Mouse (Mus musculus) ovary, postnatal 36 days (tissue): Measurements from ENCODE around the gene Gm27021.

Source experiments
- DNase-seq: peaks from one replicate; pipeline ENCODE4 v3.0.0; 2022; ENCODE audit warnings: low spot score, mixed read lengths

Gm27021 gene

DNA sequence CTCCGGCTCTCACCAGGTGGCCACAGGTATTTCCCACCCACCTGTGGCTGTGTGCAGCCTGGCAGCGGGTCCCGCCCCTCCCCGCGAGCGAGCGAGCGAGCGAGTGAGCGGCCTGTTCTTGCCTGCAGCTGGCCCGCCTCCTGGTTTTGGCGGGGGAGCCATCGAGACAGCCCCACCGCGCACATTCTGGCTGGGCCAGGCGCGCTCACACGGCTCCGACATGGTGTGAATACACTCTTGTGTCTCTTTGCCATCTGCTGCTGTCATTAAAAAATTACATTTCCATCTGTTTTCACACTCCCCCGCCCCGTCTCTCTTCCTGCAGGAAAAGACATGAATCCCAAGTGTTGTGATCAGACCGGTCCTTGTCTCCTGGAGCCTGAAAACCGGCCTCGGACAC, 69.3 kb downstream of the Gm27021 start:
- no peak for DNase-seq

DNA sequence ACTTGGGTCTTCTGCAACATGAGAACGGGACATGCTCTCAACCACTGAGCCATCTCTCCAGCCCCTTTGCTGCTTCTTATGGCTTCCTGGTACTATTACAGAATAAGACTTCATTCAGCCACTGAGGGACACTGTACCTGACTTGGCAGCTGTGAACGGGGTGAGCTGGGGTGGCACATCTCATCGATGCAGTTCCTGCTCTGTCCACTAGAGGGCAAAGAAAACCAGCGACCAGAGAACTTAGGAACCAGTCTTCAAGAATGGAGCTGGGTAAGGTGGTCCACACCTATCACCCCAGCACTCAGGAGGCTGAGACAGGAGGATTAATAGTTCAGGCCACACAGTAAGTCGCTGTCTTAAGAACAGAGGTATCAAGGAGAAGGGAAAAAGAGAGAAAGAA, 71.9 kb downstream of the Gm27021 start:
- DNase-seq = peak; percentile 34

DNA sequence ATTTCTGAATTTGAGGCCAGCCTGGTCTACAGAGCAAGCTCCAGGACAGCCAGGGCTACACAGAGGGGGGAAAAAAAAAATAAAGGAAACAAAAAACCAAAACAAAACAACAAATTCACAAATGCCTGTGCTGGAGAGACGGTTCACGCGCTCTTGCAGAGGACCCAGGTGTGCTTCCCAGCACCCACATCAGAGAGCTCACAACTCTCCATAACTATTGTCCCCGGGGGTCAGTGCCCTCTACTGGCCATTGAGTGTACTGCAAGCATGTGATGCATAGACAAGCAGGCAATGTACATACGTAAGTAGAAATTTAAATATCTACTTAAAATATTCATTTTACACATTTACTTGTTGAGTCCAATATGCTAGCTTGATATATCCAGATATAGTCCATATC, 73.3 kb downstream of the Gm27021 start:
- DNase-seq = no peak

DNA sequence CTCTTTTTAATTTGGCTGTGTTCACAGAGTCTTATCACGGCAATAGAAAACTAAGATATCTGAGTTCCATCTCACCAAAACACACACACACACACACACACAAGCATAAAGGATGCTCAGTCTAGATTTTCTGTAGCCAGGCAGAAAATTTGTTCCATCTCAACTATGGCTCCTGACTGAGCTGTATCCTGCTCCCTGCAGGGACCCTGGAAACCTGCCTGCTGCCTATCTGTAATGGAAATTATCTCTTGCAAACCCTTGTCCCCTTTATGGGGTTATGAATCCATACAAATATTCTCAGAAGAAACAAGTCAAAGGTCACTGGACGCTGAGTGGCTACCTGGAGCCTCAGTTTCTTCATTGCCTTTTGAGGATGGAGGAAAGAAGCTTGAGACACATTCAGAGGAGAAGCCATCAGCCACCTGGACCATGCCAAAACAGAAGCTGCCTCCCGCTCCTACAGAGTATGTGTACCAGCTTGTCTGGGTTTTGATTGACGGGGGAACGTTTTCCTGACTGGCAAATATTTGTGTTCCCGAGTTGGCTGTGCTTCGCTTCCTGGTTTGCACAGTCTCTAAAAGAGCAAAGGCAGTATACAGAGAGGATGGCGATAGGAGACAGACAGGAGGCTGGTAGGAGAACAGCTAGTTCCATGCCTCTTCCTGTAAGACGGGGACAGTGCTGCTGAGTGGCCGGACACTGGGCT, 76.1 kb downstream of the Gm27021 start:
- DNase-seq = no peak

DNA sequence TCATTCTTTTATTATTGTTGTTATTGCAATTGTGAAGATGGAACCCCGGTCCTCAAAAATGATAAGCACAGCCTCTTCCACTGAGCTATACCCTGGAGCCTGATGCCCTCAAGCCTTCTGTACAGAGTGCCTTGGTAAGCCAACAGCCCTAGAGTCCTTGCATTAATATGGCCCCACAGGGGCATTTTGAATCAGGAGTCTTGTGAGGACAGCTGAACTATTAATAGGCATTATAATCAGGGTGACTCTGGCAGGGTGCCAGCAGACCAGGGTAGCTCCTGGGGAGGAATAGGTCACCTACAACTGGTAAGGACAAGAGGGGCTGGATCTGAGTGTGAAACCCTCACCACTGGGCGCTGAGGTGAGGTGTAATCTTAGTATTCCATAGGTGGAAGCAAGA, 78.0 kb downstream of the Gm27021 start:
- DNase-seq = no peak

DNA sequence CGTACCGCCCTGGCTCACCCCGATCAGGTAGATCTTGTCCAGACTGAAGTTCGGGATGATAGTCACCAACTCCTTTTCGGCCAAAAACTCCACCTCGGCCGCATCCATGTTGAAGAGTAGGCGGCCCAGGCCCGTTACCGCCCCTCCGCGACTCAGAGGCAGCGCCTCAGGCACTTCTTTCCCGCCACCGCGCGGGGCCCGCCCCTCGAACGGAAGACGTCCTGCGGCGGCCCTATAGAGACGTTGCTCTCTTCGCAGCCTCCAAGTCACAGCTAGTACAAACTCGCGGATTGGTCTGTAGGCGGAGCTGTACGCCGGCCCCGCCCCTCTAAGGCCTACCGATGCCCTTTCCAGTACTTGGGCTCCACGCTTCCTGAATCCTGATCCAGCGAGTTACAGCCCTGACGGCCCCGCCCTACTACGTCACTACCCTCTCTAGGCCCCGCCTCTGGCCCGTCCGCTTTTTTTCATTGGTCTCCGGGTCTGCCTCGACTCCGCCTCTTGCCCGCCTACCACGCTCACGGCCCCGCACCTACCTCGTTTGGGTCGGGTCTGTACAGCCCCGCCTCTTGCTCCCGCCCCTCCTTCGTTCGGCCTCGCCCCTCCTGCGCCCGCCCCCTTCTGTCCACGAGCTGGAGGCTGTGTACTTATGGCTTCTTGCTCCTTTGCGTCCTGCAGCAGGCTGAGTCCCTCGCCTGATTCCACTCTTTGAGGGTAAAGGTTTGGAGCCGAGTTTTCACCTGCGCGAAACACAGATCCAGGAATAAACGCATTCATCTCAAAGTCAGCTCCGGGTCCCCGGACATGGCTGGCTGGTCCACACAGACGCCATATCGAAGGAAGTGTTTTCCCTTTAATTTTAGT, 78.7 kb downstream of the Gm27021 start, which contains the start of gene Gins2:
TSS of gene Gins2 (minus strand) at position 397 of the 864 bp plus-strand sequence.
- DNase-seq = peak; percentile 99

DNA sequence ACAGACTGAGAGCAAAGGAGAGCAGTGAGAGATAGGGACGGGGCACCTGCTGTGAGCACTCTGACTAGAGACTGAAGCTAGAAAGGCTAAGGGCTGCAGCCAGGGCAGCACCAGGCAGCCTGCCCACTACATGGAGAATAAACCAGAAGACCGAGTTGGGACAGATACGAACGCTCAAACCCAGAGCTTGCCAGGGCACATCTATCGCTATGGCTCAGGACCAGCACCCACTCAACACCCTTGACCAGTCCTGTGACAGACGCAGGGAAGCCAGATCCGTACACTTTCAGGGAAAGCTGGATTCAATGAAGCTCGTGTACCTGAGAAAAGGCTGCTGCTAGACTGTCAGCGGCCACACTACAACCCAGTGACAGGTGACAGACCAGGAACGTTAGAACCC, 82.4 kb downstream of the Gm27021 start:
- no peak for DNase-seq

DNA sequence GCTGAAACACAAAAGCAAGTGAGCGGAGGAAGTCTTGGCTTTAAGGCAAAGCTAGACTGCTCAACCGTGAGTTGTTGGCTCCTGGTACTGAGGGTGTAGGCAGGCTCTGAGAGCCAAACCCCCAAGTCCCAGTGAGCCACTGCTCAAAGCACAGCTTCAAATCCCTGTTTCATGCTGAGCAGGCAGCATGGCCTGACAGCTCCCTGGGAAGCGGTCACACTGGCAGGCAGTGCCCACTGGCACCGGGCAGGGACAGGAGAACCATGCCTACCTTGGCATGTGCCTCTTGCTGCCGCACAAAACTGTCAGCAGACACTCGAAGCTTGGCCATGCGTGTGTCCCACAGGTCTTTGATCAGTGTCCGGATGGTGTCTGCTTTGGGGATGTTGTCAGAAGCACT, 86.1 kb downstream of the Gm27021 start:
- no peak for DNase-seq

DNA sequence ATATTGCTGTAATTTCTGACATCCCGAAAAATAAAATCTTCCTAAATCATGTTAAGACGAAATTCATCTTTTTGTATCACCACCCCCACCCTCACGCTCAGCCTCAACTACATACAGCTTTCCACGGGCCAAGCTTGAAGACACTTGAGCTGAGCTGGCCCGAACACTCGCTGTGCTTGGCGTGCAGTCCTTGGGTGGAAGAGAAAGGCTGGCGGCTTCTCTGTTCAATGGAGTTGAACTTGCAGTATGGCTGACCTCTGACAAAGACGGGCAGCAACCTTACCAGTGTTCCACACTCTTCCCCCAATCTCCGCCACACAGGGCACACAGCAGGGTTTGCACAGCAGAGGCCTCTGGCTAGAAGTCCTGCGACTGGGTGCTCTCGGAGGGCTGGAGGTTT, 86.5 kb downstream of the Gm27021 start:
- DNase-seq = no peak

DNA sequence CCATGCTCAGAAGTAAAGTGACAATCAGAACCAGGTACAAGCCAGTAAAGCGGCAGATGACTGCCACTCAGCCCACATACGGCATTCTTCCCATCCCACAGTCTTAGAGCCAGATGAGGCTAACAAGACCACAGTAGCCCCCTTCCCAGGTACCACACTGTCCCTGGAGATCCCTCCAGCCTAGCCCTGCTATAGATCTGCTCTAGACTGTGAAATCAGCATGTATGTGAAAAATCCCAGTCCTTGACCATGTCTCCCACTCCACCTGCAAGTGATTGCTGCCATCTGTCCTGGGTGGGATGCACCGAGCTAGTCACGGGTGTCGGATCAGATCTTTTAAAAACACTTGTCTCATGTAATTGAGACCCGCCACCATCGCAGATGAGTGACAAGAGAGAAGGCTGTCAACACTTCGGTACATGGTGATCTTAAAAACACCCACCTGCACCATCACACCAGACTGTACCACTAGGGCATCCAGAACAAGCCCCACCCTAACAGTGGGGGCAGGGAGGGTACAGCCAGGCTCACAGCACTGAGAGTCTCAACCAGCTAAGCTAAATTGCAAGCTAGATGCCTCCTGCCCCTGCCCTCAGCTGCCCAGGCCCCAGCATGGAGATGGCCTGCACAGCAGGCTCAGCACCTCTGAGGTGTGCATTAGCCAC, 87.4 kb downstream of the Gm27021 start:
- DNase-seq = no peak

DNA sequence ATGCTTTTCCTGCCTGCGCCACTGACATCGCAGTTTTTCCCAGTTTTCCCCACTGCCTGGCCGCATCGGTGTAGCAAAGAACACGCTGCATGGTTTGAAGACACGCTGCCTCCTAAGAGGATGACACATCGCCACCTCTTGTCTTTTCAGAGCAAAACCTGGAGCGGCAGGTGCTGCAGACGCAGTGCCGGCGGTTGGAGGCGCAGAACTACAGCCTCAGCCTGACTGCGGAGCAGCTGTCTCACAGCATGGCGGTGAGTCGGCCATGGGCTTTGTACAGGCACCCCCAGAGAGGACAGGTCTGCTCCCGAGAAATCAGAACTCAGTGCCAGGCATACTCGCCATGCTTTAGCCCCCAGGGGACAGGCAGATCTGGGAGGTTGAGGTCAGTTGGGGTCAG, 90.1 kb downstream of the Gm27021 start:
- DNase-seq = no peak

DNA sequence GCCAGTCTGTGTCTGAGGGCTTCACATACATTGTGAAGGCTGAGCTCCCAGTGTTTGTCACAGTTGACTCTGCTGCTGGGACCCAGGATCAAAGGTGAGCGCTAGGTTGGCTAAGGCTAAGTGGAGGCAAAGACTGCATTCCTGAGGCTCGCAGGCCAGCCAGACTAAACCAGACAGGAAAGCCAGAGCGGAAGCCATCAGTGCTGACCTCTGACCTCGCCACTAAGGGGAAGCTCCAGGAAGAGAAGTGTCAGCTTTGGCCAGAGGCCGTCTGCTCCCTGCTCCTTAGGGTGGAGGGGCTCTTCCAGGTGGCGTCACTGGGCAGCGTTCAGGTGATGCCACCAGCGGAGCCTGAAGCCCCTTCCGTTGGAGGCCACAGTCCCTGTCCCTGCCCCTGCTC, 92.1 kb downstream of the Gm27021 start:
- DNase-seq = no peak

DNA sequence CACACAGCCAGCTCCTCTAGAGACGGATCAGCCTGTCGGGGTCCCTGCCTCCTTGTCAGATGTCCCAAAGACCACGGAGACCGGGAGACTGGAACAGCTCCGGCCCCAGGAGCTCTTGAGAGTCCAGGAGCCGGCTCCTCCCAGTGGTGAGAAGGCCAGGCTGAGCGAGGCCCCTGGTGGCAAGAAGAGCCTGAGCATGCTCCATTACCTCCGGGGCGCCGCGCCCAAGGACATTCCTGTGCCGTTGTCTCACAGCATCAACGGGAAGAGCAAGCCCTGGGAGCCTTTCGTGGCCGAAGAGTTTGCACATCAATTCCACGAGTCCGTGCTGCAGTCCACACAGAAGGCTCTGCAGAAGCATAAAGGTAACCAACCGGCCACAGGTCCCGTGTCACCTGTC, 92.9 kb downstream of the Gm27021 start:
- peak; percentile 63 for DNase-seq

DNA sequence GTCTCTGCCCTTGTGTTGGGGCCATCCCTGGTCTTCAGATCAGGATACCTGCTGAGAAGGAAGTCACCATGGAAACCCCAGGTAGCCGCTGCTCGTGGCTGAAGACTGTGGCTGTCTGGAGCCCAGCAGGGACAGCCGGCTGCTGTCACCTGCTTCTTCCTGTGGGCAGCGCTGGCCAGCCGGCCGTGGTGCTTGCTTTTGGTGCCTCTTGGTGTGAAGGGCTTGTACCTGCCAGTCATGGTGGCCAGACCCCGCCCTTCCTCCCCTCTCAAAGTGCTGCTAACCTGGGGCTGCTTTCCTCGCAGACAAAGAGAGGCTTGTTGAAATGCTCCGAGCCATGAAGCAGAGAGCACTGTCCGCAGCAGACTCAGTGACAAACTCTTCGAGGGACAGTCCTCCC, 94.0 kb downstream of the Gm27021 start:
- DNase-seq = no peak

DNA sequence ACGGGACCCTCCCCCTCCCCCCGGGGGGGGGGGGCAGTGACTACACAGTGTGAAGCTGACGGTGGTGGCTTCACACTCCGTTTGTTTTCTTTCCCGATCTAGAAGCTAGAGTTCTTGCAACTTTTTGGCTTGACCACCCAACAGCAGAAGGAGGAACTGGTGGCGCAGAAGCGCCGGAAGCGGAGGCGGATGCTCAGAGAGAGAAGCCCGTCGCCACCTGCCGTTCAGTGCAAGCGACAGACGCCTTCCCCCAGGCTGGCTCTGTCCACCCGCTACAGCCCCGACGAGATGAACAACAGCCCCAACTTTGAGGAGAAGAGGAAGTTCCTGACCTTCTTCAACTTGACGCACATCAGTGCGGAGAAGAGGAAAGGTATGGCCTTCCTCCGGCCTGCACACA, 95.3 kb downstream of the Gm27021 start:
- no peak for DNase-seq

DNA sequence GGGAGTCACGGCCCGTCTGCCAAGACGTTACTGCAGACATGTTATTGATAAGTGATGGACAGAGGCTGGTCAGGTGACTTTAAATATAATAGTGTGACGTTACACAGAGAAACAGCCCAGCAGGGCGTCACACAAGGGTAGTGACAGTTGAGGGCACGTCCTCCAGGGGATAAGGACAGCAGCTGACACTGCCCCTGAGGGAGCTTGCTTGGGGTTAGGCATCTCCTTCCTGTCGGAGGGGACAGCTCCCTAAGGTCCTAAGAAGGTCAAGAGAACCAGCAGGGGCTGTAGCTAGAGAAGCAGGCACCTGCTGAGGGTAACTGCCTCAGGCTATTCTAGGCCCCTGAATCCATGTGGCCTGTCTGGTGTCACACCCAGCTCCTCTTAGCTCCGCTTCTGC, 96.3 kb downstream of the Gm27021 start:
- no peak for DNase-seq

DNA sequence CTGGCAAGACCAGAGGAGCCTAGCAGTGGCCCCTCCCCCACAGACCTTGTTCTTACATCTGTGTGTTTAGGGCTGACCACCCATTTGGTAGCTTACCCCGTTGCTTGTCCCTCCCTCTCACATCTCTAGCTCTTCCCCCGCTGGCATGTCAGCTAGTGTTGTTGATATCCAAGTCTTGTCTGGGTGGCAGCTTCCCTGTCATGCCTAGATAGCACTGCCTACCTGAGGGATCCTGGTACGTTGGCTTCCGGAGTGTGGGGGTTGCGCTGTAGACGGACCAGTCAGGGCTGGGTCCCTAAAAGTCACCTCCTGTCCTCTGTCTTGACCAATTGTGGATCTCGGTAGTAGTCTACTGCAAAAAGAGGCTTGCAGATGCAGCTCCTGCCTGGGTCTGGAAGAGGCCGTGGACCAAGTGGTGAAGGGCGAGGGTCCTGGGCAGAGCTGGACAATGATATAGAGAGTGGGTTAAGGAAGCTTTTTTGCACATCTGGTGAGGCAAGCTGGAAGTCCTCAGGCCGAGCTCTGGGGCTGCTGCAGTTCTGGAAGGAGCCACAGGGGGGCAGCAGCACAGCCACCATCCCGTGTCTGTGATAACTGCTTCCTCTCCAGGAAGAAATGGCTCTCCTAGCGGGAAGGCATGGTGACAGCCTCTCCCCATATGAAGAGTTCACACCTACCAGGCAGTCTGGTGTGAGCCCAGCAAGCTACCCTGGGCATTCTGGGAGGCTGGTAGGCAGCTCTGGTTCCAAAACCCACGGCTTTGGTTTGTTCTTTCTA, 97.8 kb downstream of the Gm27021 start:
- peak; percentile 74 for DNase-seq

DNA sequence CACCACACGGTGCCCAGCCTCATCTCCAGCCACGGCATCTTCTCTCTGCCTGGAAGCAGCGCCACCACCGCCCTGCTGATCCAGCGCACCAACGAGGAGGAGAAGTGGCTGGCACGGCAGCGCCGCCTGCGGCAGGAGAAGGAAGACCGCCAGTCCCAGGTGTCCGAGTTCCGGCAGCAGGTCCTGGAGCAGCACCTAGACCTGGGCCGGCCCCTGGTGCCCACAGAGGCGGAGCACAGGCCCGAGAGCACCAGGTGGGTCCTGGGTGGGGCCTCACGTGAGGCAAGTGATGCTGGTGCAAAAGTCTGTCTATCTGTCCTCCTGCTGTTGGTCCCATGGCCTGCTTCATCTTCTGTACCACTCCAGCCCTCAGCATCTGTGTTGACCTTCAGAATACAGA, 98.8 kb downstream of the Gm27021 start:
- DNase-seq = no peak

DNA sequence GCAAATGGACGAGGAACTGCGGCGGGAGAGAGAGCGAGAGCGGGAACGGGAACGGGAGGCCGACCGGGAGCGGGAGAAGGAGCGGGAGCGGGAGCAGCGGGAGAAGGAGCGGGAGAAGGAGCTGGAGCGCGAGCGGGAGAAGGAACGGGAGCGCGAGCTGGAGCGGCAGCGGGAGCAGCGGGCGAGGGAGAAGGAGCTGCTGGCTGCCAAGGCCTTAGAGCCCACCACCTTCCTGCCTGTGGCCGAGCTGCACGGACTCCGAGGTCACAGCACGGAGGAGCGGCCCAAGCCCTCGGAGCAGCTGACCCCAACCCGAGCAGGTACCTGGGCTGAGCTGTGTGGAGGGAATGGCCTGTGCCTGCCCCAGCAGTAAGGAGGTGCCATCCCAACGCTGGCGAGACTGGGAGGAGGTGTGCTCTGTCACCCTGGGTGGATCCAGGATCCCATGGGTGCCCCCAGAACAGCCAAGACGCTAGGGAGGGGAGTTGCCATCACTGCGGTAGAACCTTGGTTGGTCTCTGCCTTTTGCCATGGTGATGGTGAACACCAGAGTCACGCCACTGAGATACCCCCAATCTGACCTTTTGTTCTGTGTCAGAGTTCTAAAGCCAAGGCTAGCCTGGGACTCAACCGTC, 99.6 kb downstream of the Gm27021 start:
- DNase-seq = no peak

DNA sequence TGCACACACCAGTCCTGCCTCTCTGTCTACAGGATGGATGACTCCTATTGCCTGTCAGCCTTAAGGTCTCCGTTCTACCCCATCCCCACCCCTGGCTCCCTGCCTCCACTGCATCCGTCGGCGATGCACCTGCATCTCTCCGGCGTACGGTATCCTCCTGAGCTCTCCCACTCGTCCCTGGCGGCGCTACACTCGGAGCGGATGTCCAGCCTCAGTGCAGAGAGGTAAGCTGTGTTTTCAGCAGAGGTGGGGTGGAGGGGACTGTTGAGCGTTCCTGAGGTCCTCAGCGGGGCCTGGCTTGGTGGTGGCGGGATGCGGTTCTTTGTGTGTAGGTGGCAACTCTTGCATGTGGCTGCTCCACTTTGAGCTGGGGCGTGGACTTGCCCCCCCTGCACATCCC, 100.1 kb downstream of the Gm27021 start:
- DNase-seq = peak; percentile 4

DNA sequence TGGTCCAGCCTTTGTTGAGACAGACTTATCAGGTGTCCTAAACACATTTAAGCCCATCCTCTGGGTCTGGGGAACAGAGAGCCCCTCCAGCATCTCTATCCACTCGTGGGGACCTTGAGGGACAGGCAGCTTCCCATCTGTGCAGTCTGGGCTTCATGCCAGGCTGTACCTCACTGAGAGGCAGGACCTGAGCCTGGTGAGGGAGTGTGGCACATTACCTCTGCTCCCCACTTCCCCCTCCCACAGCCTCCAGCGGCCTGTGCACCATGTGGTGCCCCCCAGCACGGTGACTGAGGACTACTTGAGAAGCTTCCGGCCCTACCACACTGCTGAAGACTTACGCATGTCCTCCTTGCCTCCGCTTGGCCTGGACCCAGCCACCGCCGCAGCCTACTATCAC, 101.2 kb downstream of the Gm27021 start:
- DNase-seq = no peak
